Mouse (Mus musculus) liver, postnatal 0 days (tissue): ENCODE measurements around the gene Pappa. TPM values are rescaled to one million over a fixed set of nuclear protein-coding genes. Genes with fewer than 3 reads are reported as not detected.
A peak's percentile ranks its signal among the peaks of the same experiment; 100 is the strongest.

Source experiments
- ATAC-seq: fragments of 200-750 bp; cut with Nextera tagmentation; 2 replicates; pipeline ENCODE4 v1.8.0; 2017; ENCODE audit warnings: mild to moderate bottlenecking, moderate library complexity
- DNase-seq: peaks from one replicate; pipeline ENCODE4 v3.0.0-alpha.2; 2016
- H3K27ac ChIP-seq: fragments of 300-500 bp; sonication (generic); 2 replicates; pipeline ENCODE4 v1.5.1; 2014; ENCODE audit warnings: antibody characterized with exemption, moderate library complexity, mild to moderate bottlenecking, low read depth
- H3K27me3 ChIP-seq: fragments of 300-500 bp; sonication (generic); 2 replicates; pipeline ENCODE4 v1.6.1; 2014; ENCODE audit warnings: low read length, control low read depth, mixed read lengths; ENCODE audit not compliant: insufficient read depth
- H3K36me3 ChIP-seq: fragments of 300-500 bp; sonication (generic); replicated peaks from 2 replicates; pipeline ENCODE4 v1.6.1; 2014; ENCODE audit warnings: mild to moderate bottlenecking, control low read depth, low read length, moderate library complexity, mixed read lengths; ENCODE audit not compliant: insufficient read depth
- H3K4me1 ChIP-seq: fragments of 300-500 bp; sonication (generic); 2 replicates; pipeline ENCODE4 v1.6.1; 2014; ENCODE audit warnings: antibody characterized with exemption, mild to moderate bottlenecking, control low read depth; ENCODE audit not compliant: insufficient read depth
- H3K4me2 ChIP-seq: fragments of 300-500 bp; sonication (generic); 2 replicates; pipeline ENCODE4 v1.6.1; 2014; ENCODE audit warnings: low read depth, mild to moderate bottlenecking, low read length, moderate library complexity, mixed read lengths
- H3K4me3 ChIP-seq: fragments of 300-500 bp; sonication (generic); 2 replicates; pipeline ENCODE4 v1.5.1; 2014; ENCODE audit warnings: low read depth, low read length
- H3K9ac ChIP-seq: fragments of 300-500 bp; sonication (generic); replicated peaks from 2 replicates; pipeline ENCODE4 v1.6.1; 2014; ENCODE audit warnings: mild to moderate bottlenecking, moderate library complexity
- H3K9me3 ChIP-seq: fragments of 300-500 bp; sonication (generic); 2 replicates; pipeline ENCODE4 v1.6.1; 2016; ENCODE audit warnings: mild to moderate bottlenecking, control low read depth, low read length, mixed read lengths
- CTCF ChIP-seq: sonication (generic); IDR thresholded peaks from 2 replicates; pipeline ENCODE4 v1.5.1; 2016; ENCODE audit warnings: antibody characterized with exemption, low read depth
- EP300 ChIP-seq: IDR thresholded peaks from 2 replicates; pipeline ENCODE4 v1.6.1; 2016; ENCODE audit warnings: antibody characterized with exemption, low read depth, mild to moderate bottlenecking
- whole genome bisulfite sequencing: fragments of 180-500 bp; shearing (Covaris S2); extraction: QIAGEN DNeasy Blood & Tissue Kit; methylation state at CpG from one replicate; pipeline ENCODE4 v1.1.7; 2014; ENCODE audit not compliant: insufficient replicate concordance; 5-methylcytosine and 5-hydroxymethylcytosine counted together
- polyA plus RNA-seq: library from polyadenylated mRNA; unstranded; fragments of >200 nt; fragmentation: Nextera tagmentation; extraction: Ambion mirVana; gene quantifications from 2 replicates; pipeline ENCODE4 v1.2.1, GENCODE M21; 2015

The Pappa gene
- polyA plus RNA-seq, 1 experiment from 2014 or later = 0.01 TPM

- peaks cover 10% of the 10 kb centered on the region; the same call in 1 of the 2 replicates for H3K4me1 ChIP-seq
- no peaks in the 10 kb centered on the region for H3K27me3 ChIP-seq
- 66% methylated on average over 3 of the region's 3 CpGs for WGBS
- peak; percentile 16 for DNase-seq
- H3K9me3 ChIP-seq = no peaks in the 10 kb centered on the region
- H3K27ac ChIP-seq = peak overlapping the region; percentile 62; the same call in 1 of the 2 replicates
- H3K4me3 ChIP-seq = no peak overlapping the region
- H3K9ac ChIP-seq = no peak overlapping the region
- peak; percentile 82 for ATAC-seq
- H3K4me2 ChIP-seq = no peak overlapping the region
- H3K36me3 ChIP-seq = no peaks in the 10 kb centered on the region
- TF ChIP-seq CTCF = no peak
- no peak for TF ChIP-seq EP300
Observed at GRCm38 (mm10) chr4:65372731-65373130, 248.8 kb downstream of the Pappa start.

GRCm38 (mm10) chr4:65373841-65374240 is 249.9 kb downstream of the Pappa start:
- no peak overlapping the region for H3K27ac ChIP-seq
- peaks cover 10% of the 10 kb centered on the region; the same call in 1 of the 2 replicates for H3K4me1 ChIP-seq
- no peak overlapping the region for H3K9ac ChIP-seq
- no peak for ATAC-seq
- H3K9me3 ChIP-seq = no peaks in the 10 kb centered on the region
- no peaks in the 10 kb centered on the region for H3K36me3 ChIP-seq
- TF ChIP-seq EP300 (no peak), CTCF (no peak)
- H3K27me3 ChIP-seq = no peaks in the 10 kb centered on the region
- no peak overlapping the region for H3K4me2 ChIP-seq
- no peak for DNase-seq
- 52% methylated on average over 1 of the region's 1 CpGs for WGBS
- no peak overlapping the region for H3K4me3 ChIP-seq

GRCm38 (mm10) chr4:65376571-65376970 is 252.6 kb downstream of the Pappa start:
- DNase-seq (no peak), ATAC-seq (peak; percentile 50)
- Histone ChIP-seq H3K4me1 (peaks cover 10% of the 10 kb centered on the region; the same call in 1 of the 2 replicates), H3K27ac (peak overlapping the region; percentile 58), H3K9me3 (no peaks in the 10 kb centered on the region), H3K36me3 (no peaks in the 10 kb centered on the region), H3K4me3 (no peak overlapping the region), H3K27me3 (no peaks in the 10 kb centered on the region), H3K4me2 (no peak overlapping the region), H3K9ac (no peak overlapping the region)
- TF ChIP-seq EP300 = no peak
- TF ChIP-seq CTCF = no peak
- WGBS = 67% methylated on average over 2 of the region's 2 CpGs

DNA sequence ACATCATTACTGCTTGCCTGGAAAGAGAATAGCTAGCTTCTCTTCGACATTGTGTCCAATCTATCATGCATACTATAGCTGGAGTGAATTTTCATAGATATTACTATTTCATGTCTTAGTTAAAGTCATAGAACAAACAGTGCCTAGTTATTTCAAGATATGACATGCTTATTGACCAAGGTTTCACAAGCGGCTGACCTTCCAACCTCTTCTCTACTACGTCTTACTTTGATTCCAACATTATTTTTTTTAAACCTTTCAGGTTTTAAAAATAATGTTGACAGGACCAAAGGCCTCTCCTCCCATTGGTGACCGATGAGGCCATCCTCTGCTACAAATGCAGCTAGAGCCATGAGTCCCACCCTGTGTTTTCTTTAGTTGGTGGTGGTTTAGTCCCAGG is 255.5 kb downstream of the Pappa start:
- no peaks in the 10 kb centered on the region for H3K9me3 ChIP-seq
- H3K27ac ChIP-seq = no peak overlapping the region
- H3K9ac ChIP-seq = no peak overlapping the region
- DNase-seq (no peak), ATAC-seq (no peak)
- 74% methylated on average over 4 of the region's 4 CpGs for WGBS
- no peak for TF ChIP-seq CTCF
- TF ChIP-seq EP300 = no peak
- H3K4me1 ChIP-seq = no peaks in the 10 kb centered on the region
- no peak overlapping the region for H3K4me3 ChIP-seq
- H3K27me3 ChIP-seq = no peaks in the 10 kb centered on the region
- H3K36me3 ChIP-seq = no peaks in the 10 kb centered on the region
- no peak overlapping the region for H3K4me2 ChIP-seq

GRCm38 (mm10) chr4:65383070-65383469 is 259.1 kb downstream of the Pappa start:
- TF ChIP-seq CTCF (no peak), EP300 (no peak)
- H3K27me3 ChIP-seq = no peaks in the 10 kb centered on the region
- no peaks in the 10 kb centered on the region for H3K36me3 ChIP-seq
- no peaks in the 10 kb centered on the region for H3K9me3 ChIP-seq
- H3K9ac ChIP-seq = no peak overlapping the region
- no peak overlapping the region for H3K27ac ChIP-seq
- ATAC-seq (no peak), DNase-seq (no peak)
- H3K4me3 ChIP-seq = no peak overlapping the region
- 82% methylated on average over 4 of the region's 4 CpGs for WGBS
- H3K4me2 ChIP-seq = no peak overlapping the region
- no peaks in the 10 kb centered on the region for H3K4me1 ChIP-seq

DNA sequence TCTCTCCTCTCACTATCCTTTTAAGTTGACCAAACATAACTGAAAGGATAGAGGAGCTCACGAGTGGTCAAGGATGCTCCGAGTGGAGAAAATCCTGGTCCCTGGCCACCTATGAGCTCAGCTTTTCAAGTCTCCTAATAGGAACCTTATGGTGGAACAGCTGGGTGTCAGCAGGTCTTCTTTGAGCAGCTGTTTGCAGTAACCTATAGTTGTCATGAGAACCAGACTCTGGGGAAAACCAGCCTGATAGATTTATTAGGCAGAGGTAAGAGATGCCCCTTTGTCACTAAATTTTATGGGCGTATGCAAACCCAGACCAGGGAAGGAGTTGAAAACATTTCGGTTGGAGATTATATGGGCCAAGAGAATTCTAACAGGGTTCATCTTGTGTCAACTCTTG is 267.0 kb downstream of the Pappa start:
- no peak overlapping the region for H3K4me3 ChIP-seq
- H3K4me1 ChIP-seq = no peaks in the 10 kb centered on the region
- no peak overlapping the region for H3K9ac ChIP-seq
- H3K36me3 ChIP-seq = no peaks in the 10 kb centered on the region
- no peaks in the 10 kb centered on the region for H3K27me3 ChIP-seq
- TF ChIP-seq CTCF (no peak), EP300 (no peak)
- H3K27ac ChIP-seq = no peak overlapping the region
- ATAC-seq = no peak
- no peak for DNase-seq
- WGBS = 66% methylated on average over 4 of the region's 4 CpGs
- H3K4me2 ChIP-seq = no peak overlapping the region
- H3K9me3 ChIP-seq = no peaks in the 10 kb centered on the region

DNA sequence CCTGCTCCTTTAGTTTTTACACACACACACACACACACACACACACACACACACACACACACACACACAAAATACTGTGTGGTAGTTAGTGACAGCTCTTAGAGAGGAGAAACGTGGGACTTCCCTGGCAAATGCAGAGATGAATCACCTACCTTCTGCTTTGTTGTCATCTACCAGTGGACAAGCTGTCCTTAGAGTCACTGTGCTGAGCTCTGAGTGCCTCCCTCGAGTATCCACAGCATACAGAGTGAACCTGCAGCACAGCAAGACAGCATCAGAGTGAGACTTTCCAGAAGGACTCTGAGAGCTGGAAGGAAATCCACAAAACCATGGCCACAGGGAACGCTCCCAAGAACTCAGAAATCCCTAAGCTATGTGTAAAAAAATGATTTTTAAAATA is 272.8 kb downstream of the Pappa start:
- Histone ChIP-seq H3K9ac (no peak overlapping the region), H3K27me3 (no peaks in the 10 kb centered on the region), H3K4me1 (no peaks in the 10 kb centered on the region), H3K9me3 (no peaks in the 10 kb centered on the region), H3K4me2 (no peak overlapping the region), H3K27ac (no peak overlapping the region), H3K4me3 (no peak overlapping the region), H3K36me3 (no peaks in the 10 kb centered on the region)
- WGBS = 66% methylated on average over 3 of the region's 3 CpGs
- no peak for DNase-seq
- no peak for TF ChIP-seq EP300
- no peak for TF ChIP-seq CTCF
- no peak for ATAC-seq
